Mouse (Mus musculus): Measurements from ENCODE around the gene Btbd35f17. TPM values are rescaled to one million over a fixed set of nuclear protein-coding genes. Genes with fewer than 3 reads are reported as not detected.
"Not testable (repeated sequence)": the region's sequence is repeated elsewhere in the genome, so short reads cannot be mapped to it uniquely, and the experiment has no call there.

Btbd35f17 gene
- not detected in 2 replicates for polyA plus RNA-seq (2015; fragmentation: Nextera tagmentation; extraction: Ambion mirVana)

DNA sequence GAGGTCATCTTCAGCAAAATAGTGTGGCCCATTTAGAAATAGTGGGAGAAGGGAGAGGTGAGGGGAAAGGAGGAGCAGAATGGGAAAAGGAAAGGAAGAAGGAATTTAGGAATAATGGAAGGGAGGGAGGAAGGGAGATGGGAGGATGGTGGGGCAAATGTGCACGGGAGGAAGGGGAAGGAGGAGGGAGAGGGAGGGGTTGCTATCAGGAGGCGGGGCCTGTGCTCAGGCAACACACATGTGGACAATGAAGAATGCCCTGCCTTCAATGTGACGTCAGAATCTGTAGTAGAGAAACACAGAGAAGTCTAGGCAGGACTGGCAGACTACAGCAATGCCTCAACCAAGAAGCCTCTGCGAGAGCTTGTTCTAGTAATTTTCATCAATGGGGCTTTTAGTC is at the start of gene Btbd35f17:
TSS of gene Btbd35f17 (plus strand) at position 301 of the 400 bp plus-strand sequence.
- WGBS, result 91% methylated on average over 1 of the region's 4 CpGs
- not testable (repeated sequence) for H3K36me3 ChIP-seq (ENCODE audit: control insufficient read depth, insufficient read depth, low read length); ATAC-seq; H3K4me3 ChIP-seq (ENCODE audit: low read length); H3K9me3 ChIP-seq (ENCODE audit: control insufficient read depth, low read length); H3K9ac ChIP-seq (ENCODE audit: low read depth, low read length); H3K4me1 ChIP-seq (ENCODE audit: control insufficient read depth, insufficient read depth, low read length); H3K27me3 ChIP-seq (replicated peaks; ENCODE audit: control insufficient read depth, insufficient read depth, low read length); H3K4me2 ChIP-seq (ENCODE audit: low read depth, low read length); H3K27ac ChIP-seq (ENCODE audit: low read length)

Other genes with a start within 250 kb of the Btbd35f17 start
- not detected in 2 replicates for gene Btbd35f28, start 174.1 kb upstream of the Btbd35f17 start, polyA plus RNA-seq (2015; fragmentation: Nextera tagmentation; extraction: Ambion mirVana)
- not detected in 2 replicates for gene Btbd35f20, start 79.4 kb upstream of the Btbd35f17 start, polyA plus RNA-seq (2015; fragmentation: Nextera tagmentation; extraction: Ambion mirVana)